Mouse (Mus musculus) heart, adult 2 months (tissue): Measurements from ENCODE around the gene Ccr1l1. TPM values are rescaled to one million over a fixed set of nuclear protein-coding genes. Genes with fewer than 3 reads are reported as not detected.

Source experiments
- DNase-seq, 2 experiments: peaks; one replicate each; pipeline ENCODE4 v3.0.0; 2021
- H3K27ac ChIP-seq: fragments of 200-600 bp; 2 replicates; pipeline ENCODE4 v1.8.1; 2022
- H3K27me3 ChIP-seq: fragments of 200-500 bp; 2 replicates; pipeline ENCODE4 v1.6.1; 2012; ENCODE audit warnings: mild to moderate bottlenecking, low read length, inconsistent platforms, mixed read lengths; ENCODE audit not compliant: control insufficient read depth, insufficient read depth
- H3K36me3 ChIP-seq: fragments of 200-500 bp; 2 replicates; pipeline ENCODE4 v1.6.1; 2012; ENCODE audit warnings: low read length, inconsistent platforms; ENCODE audit not compliant: control insufficient read depth, insufficient read depth
- H3K4me1 ChIP-seq: fragments of 200-500 bp; 2 replicates; pipeline ENCODE4 v1.6.1; 2011; ENCODE audit warnings: low read length; ENCODE audit not compliant: control insufficient read depth, insufficient read depth
- H3K4me3 ChIP-seq: fragments of 200-600 bp; 2 replicates; pipeline ENCODE4 v1.8.1; 2022
- H3K79me2 ChIP-seq: fragments of 200-500 bp; replicated peaks from 2 replicates; pipeline ENCODE4 v1.6.1; 2012; ENCODE audit warnings: mild to moderate bottlenecking, inconsistent platforms, low read length, moderate library complexity, mixed read lengths; ENCODE audit not compliant: control insufficient read depth, insufficient read depth
- H3K9ac ChIP-seq: fragments of 200-500 bp; 2 replicates; pipeline ENCODE4 v1.6.1; 2012; ENCODE audit warnings: low read depth, mild to moderate bottlenecking, control low read depth, inconsistent platforms, low read length, mixed read lengths
- CTCF ChIP-seq: fragments of 200-600 bp; IDR thresholded peaks from 2 replicates; pipeline ENCODE4 v1.8.1; 2022; ENCODE audit warnings: antibody characterized with exemption, mild to moderate bottlenecking, moderate library complexity
- EP300 ChIP-seq: fragments of 200-500 bp; IDR thresholded peaks from 2 replicates; pipeline ENCODE4 v1.6.1; 2011; ENCODE audit warnings: low read depth, low read length, control low read depth; ENCODE audit not compliant: insufficient read depth
- POLR2A ChIP-seq: fragments of 200-500 bp; IDR thresholded peaks from 2 replicates; pipeline ENCODE4 v1.6.1; 2011; ENCODE audit warnings: mild to moderate bottlenecking, low read depth, low read length, control low read depth; ENCODE audit not compliant: insufficient read depth
- WGBS: fragments of 180-500 bp; shearing (Covaris S2); methylation state at CpG from one replicate; pipeline ENCODE4 v1.1.7; 2018; 5-methylcytosine and 5-hydroxymethylcytosine counted together
- intact Hi-C: fragments of 180-260 bp; cut with DNase I; formaldehyde crosslinking; loops from one replicate; pipeline ENCODE4 v1.15.1; 2025
- polyA plus RNA-seq: library from polyadenylated mRNA; depleted of rRNA; stranded (reverse); fragments of >200 nt; gene quantifications from 2 replicates; pipeline ENCODE4 v1.2.3, GENCODE M21; 2012; rRNA removed
- total RNA-seq, 2 experiments: library from RNA; stranded (reverse); gene quantifications; 2 replicates each; pipeline ENCODE4 v1.2.3; 2021

The Ccr1l1 gene
- total and polyA plus RNA-seq, 3 experiments = not detected

DNA sequence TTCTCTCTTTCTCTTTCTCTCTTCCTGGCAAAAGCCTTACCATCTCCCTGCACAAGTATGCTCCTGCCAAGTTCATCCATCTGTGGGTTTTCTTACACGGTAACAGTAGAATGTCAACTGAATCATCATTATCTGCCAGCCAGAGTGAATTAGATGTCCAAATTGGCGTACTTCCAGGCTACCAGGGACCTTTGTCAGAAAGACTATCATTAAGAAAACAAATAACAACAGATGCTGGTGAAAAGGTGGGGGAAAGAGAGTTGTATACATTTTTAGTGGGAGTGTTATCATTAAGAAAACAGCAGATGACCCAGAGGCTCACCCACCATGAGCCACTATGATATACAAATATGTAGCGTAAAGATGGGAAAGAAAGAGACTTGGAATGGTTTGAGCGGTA lies 48.3 kb downstream of the Ccr1l1 start:
- H3K27ac ChIP-seq = no peak overlapping the region; the same call in none of the 2 replicates
- TF ChIP-seq POLR2A = no peak
- TF ChIP-seq EP300 = no peak
- no peak for TF ChIP-seq CTCF
- no peaks in the 10 kb centered on the region for H3K36me3 ChIP-seq
- no peaks in the 10 kb centered on the region for H3K27me3 ChIP-seq
- no peak overlapping the region for H3K4me3 ChIP-seq
- H3K4me1 ChIP-seq = peaks cover 7% of the 10 kb centered on the region
- no peaks in the 10 kb centered on the region for H3K79me2 ChIP-seq
- no peak overlapping the region for H3K9ac ChIP-seq
- no peak for DNase-seq
- 66% methylated on average over 4 of the region's 4 CpGs for WGBS
- intact Hi-C loops = no loop called here

DNA sequence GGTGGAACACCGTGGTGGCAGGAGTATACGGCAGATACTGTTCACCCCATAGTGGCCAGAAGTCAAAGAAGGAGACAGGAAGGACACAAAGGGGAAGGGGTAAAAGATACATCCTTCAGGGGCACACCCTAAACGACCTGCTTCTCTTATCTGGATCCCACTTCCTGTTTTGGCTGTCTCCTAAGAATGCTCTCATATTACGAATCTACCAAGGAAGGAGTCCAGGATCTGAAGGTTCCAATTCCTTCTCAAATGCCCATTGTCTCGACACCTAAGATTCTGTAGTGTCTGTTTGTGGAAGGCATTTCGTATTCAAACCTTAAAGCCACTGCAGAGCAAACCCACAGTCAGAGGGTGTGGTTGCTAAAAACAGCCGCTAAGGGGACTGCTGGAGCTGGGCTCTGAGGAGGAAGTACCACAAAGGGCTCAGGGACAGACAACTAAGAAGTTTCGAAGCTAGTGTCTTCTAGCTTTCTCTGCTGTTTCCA lies 49.4 kb downstream of the Ccr1l1 start:
- no peaks in the 10 kb centered on the region for H3K27me3 ChIP-seq
- H3K4me1 ChIP-seq = peaks cover 7% of the 10 kb centered on the region
- peak in 1 of 2 experiments; percentile 71 for DNase-seq
- H3K79me2 ChIP-seq = no peaks in the 10 kb centered on the region
- no peaks in the 10 kb centered on the region for H3K36me3 ChIP-seq
- H3K9ac ChIP-seq = no peak overlapping the region
- H3K4me3 ChIP-seq = peak overlapping the region; percentile 1; the same call in 1 of the 2 replicates
- TF ChIP-seq POLR2A (0 out of 2 replicates have a peak, but pooled peaks have one; percentile 26), CTCF (peak; percentile 63), EP300 (no peak)
- 12% methylated on average over 8 of the region's 8 CpGs for WGBS
- intact Hi-C loops = no loop called here
- H3K27ac ChIP-seq = peak overlapping the region; percentile 47

DNA sequence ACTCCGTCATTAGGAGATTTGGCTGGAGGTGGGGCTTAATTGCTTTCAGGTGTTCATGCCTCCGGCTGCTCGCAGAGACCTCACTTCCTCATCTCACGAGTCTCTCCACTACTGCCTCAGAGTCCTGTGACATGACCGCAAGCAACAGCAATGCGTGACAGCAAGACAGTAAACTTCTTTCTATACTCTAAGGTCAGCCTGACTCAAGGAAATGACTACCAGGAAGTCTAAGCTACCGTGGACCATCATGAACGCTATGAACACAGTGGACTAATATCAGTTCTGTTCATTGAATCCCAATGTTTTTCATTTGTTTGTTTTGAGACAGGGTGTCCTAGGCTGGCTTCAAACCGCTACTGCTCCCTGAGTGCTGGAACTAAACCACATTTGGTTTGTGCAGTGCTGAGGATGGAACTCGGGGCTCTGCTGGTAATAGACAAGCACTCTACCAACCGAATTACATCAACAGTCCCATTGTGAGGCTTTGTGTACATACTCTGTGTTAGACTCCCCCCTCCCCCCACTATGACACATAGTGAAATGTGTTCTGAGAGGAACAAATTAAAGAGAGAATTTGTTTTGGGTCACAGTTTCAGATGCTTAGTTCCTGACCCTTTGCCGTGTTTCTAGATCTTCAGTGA lies 50.0 kb downstream of the Ccr1l1 start:
- intact Hi-C loops = no loop called here
- Histone ChIP-seq H3K27ac (peak overlapping the region; percentile 47), H3K27me3 (no peaks in the 10 kb centered on the region), H3K9ac (no peak overlapping the region), H3K4me1 (peaks cover 7% of the 10 kb centered on the region), H3K79me2 (no peaks in the 10 kb centered on the region), H3K4me3 (no peak overlapping the region), H3K36me3 (no peaks in the 10 kb centered on the region)
- peak in 1 of 2 experiments; percentile 60 for DNase-seq
- TF ChIP-seq EP300 (no peak), POLR2A (no peak), CTCF (no peak)
- WGBS = 60% methylated on average over 12 of the region's 12 CpGs

DNA sequence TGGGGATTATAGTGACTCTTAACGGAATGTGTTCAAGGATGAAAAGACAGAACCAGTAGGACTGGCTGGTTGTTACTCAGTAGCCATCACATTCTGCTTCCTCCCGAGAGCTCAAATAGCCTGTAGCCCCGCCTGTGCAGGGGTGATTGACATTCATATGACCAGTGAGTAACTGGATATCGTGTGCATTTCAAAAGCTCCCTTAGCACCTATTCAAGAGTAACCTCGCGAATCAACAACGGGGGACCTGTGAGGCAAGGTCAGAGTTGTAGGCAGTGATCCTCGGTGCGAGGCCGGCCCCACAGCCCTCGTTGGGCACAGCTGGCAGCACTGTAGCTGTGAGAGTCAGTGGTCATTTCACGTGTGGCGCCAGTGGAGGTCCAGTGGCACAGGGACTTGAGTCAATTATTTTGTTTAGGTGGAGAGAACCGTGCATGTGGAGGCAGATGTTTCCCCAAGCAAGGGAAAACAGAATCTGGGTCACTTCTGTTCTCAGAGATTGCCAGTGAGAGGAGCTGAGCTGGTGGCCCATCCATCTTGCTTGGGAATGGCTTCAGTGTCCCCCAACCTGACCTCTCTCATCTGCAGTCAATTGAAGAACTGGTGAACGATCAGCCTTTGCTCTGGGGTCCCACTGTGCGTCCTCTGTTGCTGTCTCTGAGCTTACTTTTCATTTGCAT lies 50.8 kb downstream of the Ccr1l1 start:
- H3K27me3 ChIP-seq = no peaks in the 10 kb centered on the region
- intact Hi-C loops = no loop called here
- no peaks in the 10 kb centered on the region for H3K36me3 ChIP-seq
- no peak for DNase-seq
- H3K9ac ChIP-seq = no peak overlapping the region
- H3K4me3 ChIP-seq = no peak overlapping the region
- no peaks in the 10 kb centered on the region for H3K79me2 ChIP-seq
- H3K27ac ChIP-seq = no peak overlapping the region; the same call in 1 of the 2 replicates
- H3K4me1 ChIP-seq = peaks cover 7% of the 10 kb centered on the region
- TF ChIP-seq CTCF (no peak), EP300 (no peak), POLR2A (no peak)
- WGBS = 62% methylated on average over 16 of the region's 16 CpGs

Other genes with a start within 250 kb of the Ccr1l1 start
- gene Cxcr6, start 171.9 kb downstream of the Ccr1l1 start, total RNA-seq = under 1 TPM in 1 of 2 experiments, not detected in 1; 0.16 TPM
- 0.15 and 0.37 TPM in 2 replicates for gene Cxcr6, start 171.9 kb downstream of the Ccr1l1 start, polyA plus RNA-seq
- gene Fyco1, start 126.5 kb downstream of the Ccr1l1 start, total RNA-seq = 100 to 1,000 TPM; 251 to 262 TPM
- gene Fyco1, start 126.5 kb downstream of the Ccr1l1 start, polyA plus RNA-seq = 55.5 and 101 TPM in 2 replicates
- gene Xcr1, start 116.4 kb downstream of the Ccr1l1 start, total RNA-seq = not detected
- 0.14 and 0.32 TPM in 2 replicates for gene Xcr1, start 116.4 kb downstream of the Ccr1l1 start, polyA plus RNA-seq
- under 1 TPM; 0.48 to 0.89 TPM for gene Ccr1, start 9.7 kb downstream of the Ccr1l1 start, total RNA-seq
- 0.96 and 1.8 TPM in 2 replicates for gene Ccr1, start 9.7 kb downstream of the Ccr1l1 start, polyA plus RNA-seq
- not detected for gene Ccr3, start 43.6 kb upstream of the Ccr1l1 start, total RNA-seq
- gene Ccr3, start 43.6 kb upstream of the Ccr1l1 start, polyA plus RNA-seq = 0.20 TPM in 1 of 2 replicates, not detected in the other
- under 1 TPM; 0.27 to 0.97 TPM for gene Ccr2, start 123.5 kb upstream of the Ccr1l1 start, total RNA-seq
- gene Ccr2, start 123.5 kb upstream of the Ccr1l1 start, polyA plus RNA-seq = 1.7 TPM in 2 replicates
- gene Ccr5, start 143.1 kb upstream of the Ccr1l1 start, total RNA-seq = 1 to 10 TPM in 1 of 2 experiments, under 1 TPM in 1; 0.82 to 1.2 TPM
- gene Ccr5, start 143.1 kb upstream of the Ccr1l1 start, polyA plus RNA-seq = 2.2 and 3.1 TPM in 2 replicates